ENCODE assay signal across 21 mouse cellular contexts in genomic region chr8:110990017-110990416, GRCm38 (mm10). TPM values are rescaled to one million over a fixed set of nuclear protein-coding genes. Genes with fewer than 3 reads are reported as not detected.
DNase-seq lines count a peak whose midpoint lies in the region; ATAC-seq lines count a peak whose summit lies in the region.
"Had no signal": no experiment of that assay in that cellular context is flagged by ENCODE, and none has a peak within 500 bp of the region (broad histone marks: within the 10 kb centered on the region; RNA-seq: fewer than 3 reads in every experiment).

No protein-coding gene starts in this region.

- H3K36me3 ChIP-seq in liver, embryonic 11.5 days (ENCODE audit: control insufficient read depth, insufficient read depth, low read length), result peaks cover 44% of the 10 kb centered on the region

- H3K27me3 ChIP-seq in liver, embryonic 11.5 days (replicated peaks; ENCODE audit: control insufficient read depth, insufficient read depth, low read length), result no peaks in the 10 kb centered on the region
- H3K27me3 ChIP-seq: embryonic facial prominence, embryonic 12.5 days; forebrain, embryonic 13.5 days; heart, embryonic 13.5 days; hindbrain, embryonic 13.5 days; Patski had no signal

- no peak overlapping the region for H3K4me2 ChIP-seq in liver, embryonic 11.5 days
- H3K4me2 ChIP-seq: embryonic facial prominence, embryonic 12.5 days; forebrain, embryonic 13.5 days; heart, embryonic 13.5 days; hindbrain, embryonic 13.5 days had no signal

- 83% methylated on average over 9 of the region's 9 CpGs for WGBS in liver, embryonic 11.5 days

- peak overlapping the region; percentile 13; the same call in 1 of the 2 replicates for H3K27ac ChIP-seq in liver, embryonic 11.5 days (ENCODE audit: low read depth, low read length)
- H3K27ac ChIP-seq: embryonic facial prominence, embryonic 12.5 days; forebrain, embryonic 13.5 days; heart, embryonic 13.5 days; hindbrain, embryonic 13.5 days; hindbrain, postnatal 0 days had no signal

- intact Hi-C loops in heart, postnatal 25 days (cut with DNase I), result no loop called here

- ATAC-seq in liver, embryonic 11.5 days (replicated peaks; ENCODE audit: low FRiP score), result no peak
- ATAC-seq: activated CD4-positive, CD25-positive, alpha-beta regulatory T cell, adult 4 months; forebrain, embryonic 13.5 days; forebrain, postnatal 0 days; hindbrain, postnatal 0 days; Patski had no signal

- H3K4me3 ChIP-seq in liver, embryonic 11.5 days (ENCODE audit: low read depth, low read length), result no peak overlapping the region
- H3K4me3 ChIP-seq: embryonic facial prominence, embryonic 12.5 days; forebrain, embryonic 13.5 days; heart, embryonic 13.5 days; hindbrain, embryonic 13.5 days had no signal

- H3K4me1 ChIP-seq in liver, embryonic 11.5 days (replicated peaks; ENCODE audit: control insufficient read depth, insufficient read depth, low read length), result peaks cover 16% of the 10 kb centered on the region
- H3K4me1 ChIP-seq: embryonic facial prominence, embryonic 12.5 days; forebrain, embryonic 13.5 days; heart, embryonic 13.5 days; hindbrain, embryonic 13.5 days had no signal

- DNase-seq in gastrocnemius, adult 18-20 months (ENCODE audit: low spot score), result peak; percentile 66
- no peak for DNase-seq in gastrocnemius, postnatal 10 days
- peak; percentile 92 for DNase-seq in heart, adult 11 months
- no peak for DNase-seq in heart, postnatal 25 days (ENCODE audit: low spot score)
- no peak for DNase-seq in liver, embryonic 11.5 days (ENCODE audit: low spot score)
- no peak for DNase-seq in liver
- DNase-seq in ovary, postnatal 36 days (ENCODE audit: low spot score), result peak; percentile 22
- DNase-seq in ovary, postnatal 10 days (ENCODE audit: low spot score), result no peak
- DNase-seq: adrenal gland, postnatal 14 days; cerebellum, adult 11-12 months; cerebellum, adult 9-10 months; cerebellum, postnatal 25 days; forebrain, postnatal 0 days; kidney, adult 11 months had no signal

- no peaks in the 10 kb centered on the region for H3K9me3 ChIP-seq in liver, embryonic 11.5 days (ENCODE audit: control insufficient read depth, low read length)
- H3K9me3 ChIP-seq: embryonic facial prominence, embryonic 12.5 days; forebrain, embryonic 13.5 days; heart, embryonic 13.5 days; hindbrain, embryonic 13.5 days had no signal

- H3K9ac ChIP-seq in liver, embryonic 11.5 days (ENCODE audit: low read depth, low read length), result no peak overlapping the region
- H3K9ac ChIP-seq: embryonic facial prominence, embryonic 12.5 days; forebrain, embryonic 13.5 days; forebrain, postnatal 0 days; heart, embryonic 13.5 days; hindbrain, embryonic 13.5 days had no signal

RNA-seq across cellular contexts. Expression of gene Ddx19a, which starts 7.6 kb away (rescaled TPM):
- total RNA-seq in gastrocnemius, adult 18-20 months (2021), result 10 to 100 TPM; 27.2 to 31.8 TPM
- total RNA-seq in gastrocnemius, postnatal 10 days (2021), result 10 to 100 TPM; 35.8 to 43.5 TPM
- 10 to 100 TPM; 33.2 to 33.3 TPM for total RNA-seq in heart, postnatal 25 days (2021)
- polyA plus RNA-seq in liver, embryonic 11.5 days (2014; fragmentation: Nextera tagmentation; extraction: Ambion mirVana), result 35.0 TPM in 2 replicates

RNA-seq across cellular contexts. Expression of gene Ddx19b, which starts 41.5 kb away (rescaled TPM):
- total RNA-seq in gastrocnemius, adult 18-20 months (2021), result 10 to 100 TPM; 10.8 to 11.7 TPM
- 10 to 100 TPM in 1 of 2 experiments, 1 to 10 TPM in 1; 9.9 to 10.4 TPM for total RNA-seq in gastrocnemius, postnatal 10 days (2021)
- 10 to 100 TPM; 10.7 to 11.0 TPM for total RNA-seq in heart, postnatal 25 days (2021)
- 7.1 TPM in 2 replicates for polyA plus RNA-seq in liver, embryonic 11.5 days (2014; fragmentation: Nextera tagmentation; extraction: Ambion mirVana)

RNA-seq across cellular contexts. Expression of gene Aars, which starts 42.9 kb away (rescaled TPM):
- total RNA-seq in gastrocnemius, adult 18-20 months (2021), result 10 to 100 TPM; 43.1 to 54.1 TPM
- total RNA-seq in gastrocnemius, postnatal 10 days (2021), result 10 to 100 TPM; 41.5 to 53.4 TPM
- 10 to 100 TPM; 31.4 to 34.5 TPM for total RNA-seq in heart, postnatal 25 days (2021)
- polyA plus RNA-seq in liver, embryonic 11.5 days (2014; fragmentation: Nextera tagmentation; extraction: Ambion mirVana), result 86.5 and 96.2 TPM in 2 replicates

Comparison
In these comparisons a context has a peak if more than half of its experiments do, and no peak if none do; other contexts are left out.
1. DNase-seq: peak in gastrocnemius, adult 18-20 months (single experiment), heart, adult 11 months (single experiment) and ovary, postnatal 36 days (single experiment); none in gastrocnemius, postnatal 10 days (single experiment), heart, postnatal 25 days (single experiment), liver, embryonic 11.5 days (single experiment), liver (single experiment) and ovary, postnatal 10 days (single experiment).